Mouse (Mus musculus) Patski (cell line): ENCODE results near the gene Top3b. TPM values are rescaled to one million over a fixed set of nuclear protein-coding genes. Genes with fewer than 3 reads are reported as not detected.

Source experiments
- ATAC-seq: fragments of 100-300 bp; one replicate; pipeline ENCODE4 v1.8.0; 2021
- CTCF ChIA-PET: fragments of 350-600 bp; sonication (Branson Sonifier 250); formaldehyde crosslinking; loops from one replicate; lab custom pipeline; 2022; ENCODE audit warnings: inconsistent platforms; lab: Charles Lee
- POLR2A ChIA-PET: fragments of 350-600 bp; sonication (Branson Sonifier 250); formaldehyde crosslinking; loops from one replicate; lab custom pipeline; 2022; ENCODE audit warnings: antibody characterized with exemption, inconsistent platforms; lab: Charles Lee
- DNase-seq: peaks from one replicate; pipeline ENCODE4 v3.0.0-alpha.2; 2011; ENCODE audit warnings: low read depth, low spot score
- H3K27me3 ChIP-seq: fragments of 371-371 bp; one replicate; pipeline ENCODE4 v1.5.1; 2021
- CTCF ChIP-seq: fragments of 100-300 bp; IDR thresholded peaks from one replicate; pipeline ENCODE4 v1.5.1; 2021
- in situ Hi-C: fragments of 300-500 bp; cut with MboI; formaldehyde crosslinking; loops from 3 replicates; pipeline ENCODE4 v1.11.1; 2018; ENCODE audit warnings: low pct_unique_long_range_greater_than_20kb, mixed read lengths
- polyA plus RNA-seq: library from polyadenylated mRNA; unstranded; gene quantifications from one replicate; pipeline ENCODE4 v1.2.3, GENCODE M21; 2021

Top3b gene
- polyA plus RNA-seq, 1 experiment from 2014 or later, result 83.3 TPM

DNA sequence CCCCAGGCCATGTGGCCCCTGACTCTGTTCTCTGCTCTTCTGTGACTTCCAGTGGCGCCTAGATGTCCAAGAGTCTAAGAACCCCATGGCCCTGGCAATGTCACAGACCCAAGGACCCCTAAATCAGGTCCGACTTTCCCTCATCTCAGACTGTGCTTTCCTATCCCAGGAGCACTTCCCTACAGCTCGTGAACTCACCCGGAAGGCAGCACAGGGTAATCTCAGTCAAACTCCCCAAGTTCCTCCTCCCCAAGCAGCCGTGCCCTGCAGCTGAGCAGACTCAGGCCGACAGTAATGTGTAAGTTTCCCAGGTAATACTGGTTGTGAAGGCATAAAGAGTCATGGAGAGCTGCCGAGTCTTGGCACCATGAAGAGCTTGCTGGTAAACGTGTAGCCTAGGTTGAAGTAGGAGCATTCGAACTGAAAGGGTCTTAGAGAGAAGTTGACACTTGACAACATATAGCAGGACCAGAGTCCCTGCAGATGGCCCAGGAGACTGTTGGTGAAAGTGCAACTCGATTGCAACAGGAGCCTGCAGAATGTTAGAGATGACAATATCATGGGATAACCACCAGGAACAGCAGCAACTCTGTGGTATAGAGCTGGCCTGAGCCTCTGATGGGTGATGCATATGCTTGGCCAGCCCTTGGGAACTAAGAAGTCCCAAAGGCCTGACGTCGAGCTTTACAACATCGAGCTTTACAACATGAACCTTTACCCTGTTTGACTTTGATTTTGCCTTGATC, 13.6 kb upstream of the Top3b start:
- ATAC-seq, result no peak
- ChIA-PET POLR2A (interaction anchor here (0.7 kb wide), 1 partner anchor 24 kb away, joined by 3 read pairs; no protein-coding TSS in a partner anchor), CTCF (no interaction called here)
- TF ChIP-seq CTCF, result no peak
- in situ Hi-C loops, result loop anchor here (25.0 kb wide), 1 partner anchor 1130 kb away; the partner anchor contains the start of gene Vpreb2
- no peak for DNase-seq
- H3K27me3 ChIP-seq, result no peaks in the 10 kb centered on the region

DNA sequence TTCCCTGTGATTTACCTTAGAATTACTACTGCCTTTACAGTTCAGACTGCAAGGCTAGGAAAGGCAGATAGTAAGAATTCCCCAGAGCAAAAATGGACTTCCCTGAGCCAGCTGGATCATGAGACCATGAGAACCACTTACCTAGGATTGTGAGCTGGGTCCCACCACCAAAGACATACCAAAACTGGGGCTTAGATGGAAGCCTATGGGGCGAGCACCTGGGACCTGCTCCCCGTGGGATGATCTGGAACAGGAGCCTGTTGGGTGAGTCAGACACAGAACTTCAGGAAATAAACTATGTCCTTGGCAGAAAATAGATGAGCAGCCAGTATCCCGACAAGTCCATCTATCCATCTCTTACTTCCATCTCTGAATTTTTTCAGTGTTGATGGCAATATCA, 8.2 kb upstream of the Top3b start:
- no peak for TF ChIP-seq CTCF
- in situ Hi-C loops, result loop anchor here (25.0 kb wide), 1 partner anchor 1125 kb away; the partner anchor contains the start of gene Vpreb2
- ATAC-seq, result no peak
- ChIA-PET CTCF (no interaction called here), POLR2A (no interaction called here)
- no peaks in the 10 kb centered on the region for H3K27me3 ChIP-seq
- no peak for DNase-seq

DNA sequence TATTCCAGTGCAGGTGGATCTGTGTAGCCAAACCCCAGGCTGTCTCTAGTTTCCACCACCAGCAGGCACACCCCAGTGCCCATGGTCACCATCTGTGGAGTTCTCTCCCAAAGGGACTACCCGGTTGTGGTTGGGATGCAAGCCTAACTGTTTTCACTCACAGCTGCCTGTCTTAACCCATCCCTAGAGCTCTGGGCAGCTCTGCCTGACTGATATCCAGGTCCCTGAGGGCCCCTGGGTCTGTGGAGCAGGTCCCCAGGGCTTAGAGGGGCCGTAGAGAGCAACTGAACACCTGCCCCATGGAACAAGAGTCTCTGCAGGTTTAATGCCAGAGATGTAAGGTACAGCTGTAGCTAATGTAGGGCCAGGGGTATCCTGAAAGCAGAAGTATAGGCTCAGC, 6.6 kb upstream of the Top3b start, which contains the start of gene Igll1:
Gene Igll1, minus strand, starts transcription at position 8 of the 400 bp plus-strand sequence.
- CTCF ChIA-PET, result interaction anchor here (1.5 to 2.2 kb wide), 2 partner anchors 9 to 12 kb away, joined by 6 to 10 read pairs; no protein-coding TSS in a partner anchor
- ATAC-seq (no peak), DNase-seq (no peak)
- POLR2A ChIA-PET, result no interaction called here
- H3K27me3 ChIP-seq, result no peaks in the 10 kb centered on the region
- TF ChIP-seq CTCF, result no peak
- in situ Hi-C loops, result loop anchor here (25.0 kb wide), 1 partner anchor 1123 kb away; the partner anchor contains the start of gene Vpreb2

DNA sequence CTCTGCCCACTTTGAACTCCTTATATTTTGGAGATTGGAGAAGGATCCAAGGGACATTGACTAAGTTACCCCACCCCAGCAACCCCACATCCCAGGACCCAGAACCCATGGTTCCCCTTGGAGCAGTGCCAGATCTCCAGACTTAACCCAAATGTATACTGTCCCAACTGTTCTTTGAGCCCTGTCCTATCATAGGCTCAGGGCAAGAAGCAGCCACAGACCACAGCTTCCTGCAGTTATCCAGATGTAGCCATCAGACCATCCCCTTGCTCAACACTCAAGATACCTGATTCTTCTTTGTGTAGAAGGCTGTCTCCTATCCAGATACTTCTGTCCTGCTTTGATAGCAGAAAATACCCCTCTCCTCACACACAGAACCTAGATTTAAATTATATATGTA, 5.3 kb upstream of the Top3b start:
- DNase-seq (no peak), ATAC-seq (no peak)
- in situ Hi-C loops, result loop anchor here (25.0 kb wide), 1 partner anchor 1122 kb away; the partner anchor contains the start of gene Vpreb2
- ChIA-PET CTCF (interaction anchor here (1.5 to 2.2 kb wide), 2 partner anchors 10 to 13 kb away, joined by 6 to 10 read pairs; no protein-coding TSS in a partner anchor), POLR2A (no interaction called here)
- H3K27me3 ChIP-seq, result no peaks in the 10 kb centered on the region
- no peak for TF ChIP-seq CTCF

DNA sequence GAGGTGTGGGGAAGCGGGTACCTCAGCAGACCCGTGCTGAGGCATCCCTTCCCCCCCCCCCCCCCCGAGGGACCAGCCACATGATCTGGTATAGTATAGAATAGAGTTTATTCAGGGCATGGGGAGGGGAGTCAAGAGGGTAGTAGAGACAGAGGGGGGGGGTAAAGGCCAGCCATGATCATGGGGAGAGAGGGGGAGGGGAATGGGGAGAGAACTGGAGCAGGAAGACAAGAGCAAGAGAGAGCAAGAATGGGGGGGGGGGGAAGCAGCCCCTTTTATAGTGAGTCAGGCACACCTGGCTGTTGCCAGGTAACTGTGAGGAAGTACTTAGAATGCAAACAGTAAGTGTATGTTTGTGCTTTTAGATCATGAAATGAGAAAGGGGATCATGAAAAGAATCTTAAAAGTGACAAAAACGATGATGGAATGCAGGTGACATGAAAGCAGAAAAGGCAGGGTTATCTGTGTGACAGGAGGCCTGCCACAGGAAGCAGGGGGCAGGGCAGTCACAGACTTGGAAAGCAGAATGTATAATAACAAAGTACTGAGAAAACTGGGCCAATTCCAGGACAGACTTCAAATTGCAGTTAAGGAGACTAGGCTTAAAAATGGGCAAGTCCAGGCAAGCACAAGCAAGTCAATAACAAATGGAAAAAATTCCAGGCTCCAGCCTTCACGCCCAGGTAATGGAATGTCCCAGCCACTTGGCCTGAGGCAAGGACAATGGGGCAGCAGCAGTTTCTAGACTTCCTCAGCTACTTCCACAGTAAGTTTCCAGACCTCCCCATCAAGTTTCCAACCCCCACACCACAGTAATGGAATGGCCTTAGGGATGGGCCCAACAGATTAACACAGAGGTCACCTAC, 4.6 kb upstream of the Top3b start:
- TF ChIP-seq CTCF, result no peak
- POLR2A ChIA-PET, result no interaction called here
- CTCF ChIA-PET, result no interaction called here
- in situ Hi-C loops, result loop anchor here (25.0 kb wide), 1 partner anchor 1121 kb away; the partner anchor contains the start of gene Vpreb2
- DNase-seq (no peak), ATAC-seq (no peak)
- H3K27me3 ChIP-seq, result no peaks in the 10 kb centered on the region

DNA sequence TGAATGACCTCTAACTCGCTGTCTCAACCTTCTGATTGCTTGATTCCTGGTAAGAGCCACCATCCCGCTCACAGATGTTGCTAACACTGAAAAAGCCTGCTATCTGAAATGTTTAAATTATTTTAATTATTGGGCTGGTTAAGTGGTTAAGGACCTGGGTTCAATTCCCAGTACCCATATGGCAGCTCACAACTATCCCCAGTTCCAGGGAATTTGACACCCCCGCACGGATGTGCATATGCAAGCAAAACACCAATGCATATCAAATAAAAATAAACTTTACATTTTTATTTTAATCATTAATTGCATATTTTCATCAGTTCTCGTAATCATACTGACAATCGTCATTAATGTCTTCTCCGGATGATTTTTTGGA, 307 bp upstream of the Top3b start:
- POLR2A ChIA-PET, result no interaction called here
- TF ChIP-seq CTCF, result no peak
- no peaks in the 10 kb centered on the region for H3K27me3 ChIP-seq
- no peak for DNase-seq
- ATAC-seq, result no peak
- in situ Hi-C loops, result loop anchor here (25.0 kb wide), 1 partner anchor 1117 kb away; the partner anchor contains the start of gene Vpreb2
- CTCF ChIA-PET, result interaction anchor here (1.0 to 1.7 kb wide), 2 partner anchors 15 to 24 kb away, joined by 3 to 7 read pairs; no protein-coding TSS in a partner anchor

DNA sequence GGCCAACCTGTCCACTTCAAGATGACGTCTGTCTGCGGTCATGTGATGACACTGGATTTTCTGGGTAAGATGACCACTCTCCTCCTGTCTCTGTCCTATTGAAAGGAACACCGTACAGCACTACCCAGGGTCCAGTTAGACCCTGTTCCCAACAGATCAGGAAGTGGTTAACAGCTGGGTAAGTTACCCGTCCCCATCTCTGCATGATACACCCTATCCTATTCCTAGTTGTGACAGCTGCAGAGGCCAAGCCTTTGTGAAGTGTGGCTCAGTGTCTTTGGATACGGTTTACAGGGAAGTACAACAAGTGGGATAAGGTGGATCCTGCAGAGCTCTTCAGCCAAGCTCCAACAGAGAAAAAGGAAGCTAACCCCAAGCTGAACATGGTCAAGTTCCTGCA, 8.5 kb downstream of the Top3b start:
- no peaks in the 10 kb centered on the region for H3K27me3 ChIP-seq
- ATAC-seq, result no peak
- in situ Hi-C loops, result no loop called here
- DNase-seq, result no peak
- ChIA-PET POLR2A (no interaction called here), CTCF (no interaction called here)
- no peak for TF ChIP-seq CTCF

DNA sequence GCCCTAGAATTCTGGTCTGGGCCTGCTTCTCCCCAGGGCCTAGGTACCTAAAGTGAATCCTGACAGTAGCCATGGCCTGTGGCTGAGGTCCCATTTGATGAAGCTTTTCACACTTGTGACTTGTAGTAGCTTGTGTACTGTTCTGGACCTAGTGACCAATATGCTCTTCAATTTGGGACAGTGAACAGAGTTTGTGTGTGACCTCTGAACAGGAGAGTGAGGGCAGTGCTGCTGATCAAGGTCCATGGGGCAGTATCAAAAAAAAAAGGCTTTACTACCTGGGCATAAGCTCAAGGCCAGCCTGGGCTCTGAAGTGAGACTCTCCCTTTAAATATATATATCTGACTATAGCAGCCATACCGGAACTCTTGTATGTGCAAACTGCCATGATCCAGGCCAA, 17.8 kb downstream of the Top3b start:
- ChIA-PET POLR2A (no interaction called here), CTCF (interaction anchor here (1.6 to 2.4 kb wide), 3 partner anchors 9 to 33 kb away, joined by 3 to 10 read pairs (median 4); partner anchors contain the start of gene Ppm1f)
- no peaks in the 10 kb centered on the region for H3K27me3 ChIP-seq
- in situ Hi-C loops, result no loop called here
- ATAC-seq (no peak), DNase-seq (no peak)
- TF ChIP-seq CTCF, result no peak

DNA sequence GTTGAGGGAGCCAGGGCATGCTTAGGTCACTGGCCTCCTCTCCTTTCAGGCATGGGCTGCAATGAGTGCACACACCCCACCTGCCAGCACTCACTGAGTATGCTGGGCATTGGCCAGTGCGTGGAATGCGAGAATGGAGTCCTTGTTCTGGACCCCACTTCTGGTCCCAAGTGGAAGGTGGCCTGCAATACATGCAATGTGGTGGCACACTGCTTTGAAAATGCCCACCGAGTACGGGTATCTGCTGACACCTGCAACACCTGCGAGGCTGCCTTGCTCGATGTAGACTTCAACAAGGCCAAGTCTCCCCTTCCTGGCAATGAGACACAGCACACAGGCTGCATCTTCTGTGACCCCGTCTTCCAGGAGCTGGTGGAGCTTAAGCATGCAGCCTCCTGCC, 21.8 kb downstream of the Top3b start:
- no peak for DNase-seq
- no peak for ATAC-seq
- ChIA-PET POLR2A (no interaction called here), CTCF (interaction anchor here (1.1 kb wide), 1 partner anchor 8 kb away, joined by 3 read pairs; no protein-coding TSS in a partner anchor)
- no peaks in the 10 kb centered on the region for H3K27me3 ChIP-seq
- TF ChIP-seq CTCF, result no peak
- in situ Hi-C loops, result no loop called here

DNA sequence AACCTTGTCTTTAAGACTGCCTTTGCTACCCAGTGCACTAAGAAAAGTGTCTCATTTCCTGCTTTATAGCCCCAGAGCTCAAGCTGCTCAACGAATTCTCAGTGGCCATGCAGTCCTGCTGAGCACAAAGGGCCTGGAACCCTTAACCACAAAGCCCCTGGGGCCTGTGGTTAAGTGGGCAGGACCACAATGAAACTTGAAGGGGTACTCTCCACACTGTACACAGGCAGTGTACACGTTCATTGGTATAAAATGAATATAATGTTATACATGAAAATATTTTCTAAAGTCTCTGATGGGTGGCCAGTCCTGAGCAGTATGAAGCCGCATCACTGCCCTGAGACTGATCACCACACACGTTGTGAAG, 25.5 kb downstream of the Top3b start:
- in situ Hi-C loops, result no loop called here
- ATAC-seq, result peak; percentile 2
- CTCF ChIA-PET, result interaction anchor here (1.0 to 2.3 kb wide), 5 partner anchors 8 to 25 kb away, joined by 4 to 10 read pairs (median 5); partner anchors contain the start of gene Vpreb1
- POLR2A ChIA-PET, result interaction anchor here (1.0 kb wide), 1 partner anchor 18 kb away, joined by 4 read pairs; no protein-coding TSS in a partner anchor
- no peaks in the 10 kb centered on the region for H3K27me3 ChIP-seq
- no peak for TF ChIP-seq CTCF
- no peak for DNase-seq
